Mouse (Mus musculus): ENCODE measurements around the gene Ablim1. TPM values are rescaled to one million over a fixed set of nuclear protein-coding genes. Genes with fewer than 3 reads are reported as not detected.

Ablim1 gene
- polyA plus RNA-seq (2014; fragmentation: Illumina TruSeq; extraction: RNeasy Lipid Tissue Mini Kit (QIAGEN cat#74804); ENCODE audit: low read depth, low replicate concordance) = 227 TPM

GRCm38 (mm10) chr19:57314346-57315012, at the start of gene Ablim1:
TSS of gene Ablim1 (minus strand) at chr19:57314919.

DNA sequence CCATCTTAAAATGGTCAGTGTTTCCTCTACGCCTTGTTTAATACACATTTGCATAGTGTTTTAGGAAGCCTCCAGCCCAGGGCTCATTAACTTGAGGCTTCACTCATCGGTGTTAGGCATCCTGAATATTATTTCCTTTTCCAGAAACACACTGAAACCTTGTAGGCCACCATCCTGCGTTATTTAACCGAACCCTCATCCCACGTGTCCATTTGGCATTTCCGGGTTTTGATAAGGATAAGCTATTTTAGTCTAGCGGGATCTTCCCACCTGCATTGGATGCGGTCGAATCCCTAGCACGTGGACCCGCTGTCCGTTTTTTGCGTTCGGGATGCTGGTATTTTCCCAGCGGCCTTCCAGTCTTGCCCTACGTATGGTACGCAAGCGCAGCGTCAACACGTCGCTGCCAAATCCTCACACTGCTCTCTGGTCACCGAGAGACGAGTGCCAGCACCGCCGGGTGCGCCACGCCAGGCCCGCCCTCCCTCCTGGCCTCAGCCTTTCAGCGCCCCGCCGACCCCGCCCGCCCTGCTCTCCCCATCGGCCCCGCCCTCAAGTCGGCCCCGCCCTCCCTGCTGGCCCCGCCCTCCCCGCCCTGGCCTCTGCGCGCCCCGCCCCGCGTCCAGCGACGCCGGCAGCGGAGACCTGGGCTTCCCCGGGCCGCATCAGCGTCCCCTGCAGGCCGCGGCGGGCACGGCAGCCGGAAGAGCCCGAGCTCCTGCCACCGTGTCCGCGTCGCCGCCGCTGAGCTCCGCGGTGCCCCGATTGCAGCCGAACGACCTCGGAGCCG, 45.8 kb upstream of the Ablim1 start, which contains the start of gene Fam160b1:
Gene Fam160b1 (plus strand): TSS at position 340 of the 790 bp plus-strand sequence.

GRCm38 (mm10) chr19:57007781-57008710, 306.7 kb downstream of the Ablim1 start, which contains the start of gene Afap1l2:
TSS of gene Afap1l2 (minus strand) at chr19:57008228.

Other genes with a start within 250 kb of the Ablim1 start
- 9.3 TPM for gene Fam160b1, start 45.8 kb upstream of the Ablim1 start, polyA plus RNA-seq (2014; fragmentation: Illumina TruSeq; extraction: RNeasy Lipid Tissue Mini Kit (QIAGEN cat#74804); ENCODE audit: low read depth, low replicate concordance)
- gene Trub1, start 138.0 kb upstream of the Ablim1 start, polyA plus RNA-seq (2014; fragmentation: Illumina TruSeq; extraction: RNeasy Lipid Tissue Mini Kit (QIAGEN cat#74804); ENCODE audit: low read depth, low replicate concordance) = 8.6 TPM